Mouse (Mus musculus): Measurements from ENCODE around the gene Itga5. TPM values are rescaled to one million over a fixed set of nuclear protein-coding genes. Genes with fewer than 3 reads are reported as not detected.

Gene Itga5
- polyA plus RNA-seq, 1 experiment from 2014 or later: 41.3 TPM

DNA sequence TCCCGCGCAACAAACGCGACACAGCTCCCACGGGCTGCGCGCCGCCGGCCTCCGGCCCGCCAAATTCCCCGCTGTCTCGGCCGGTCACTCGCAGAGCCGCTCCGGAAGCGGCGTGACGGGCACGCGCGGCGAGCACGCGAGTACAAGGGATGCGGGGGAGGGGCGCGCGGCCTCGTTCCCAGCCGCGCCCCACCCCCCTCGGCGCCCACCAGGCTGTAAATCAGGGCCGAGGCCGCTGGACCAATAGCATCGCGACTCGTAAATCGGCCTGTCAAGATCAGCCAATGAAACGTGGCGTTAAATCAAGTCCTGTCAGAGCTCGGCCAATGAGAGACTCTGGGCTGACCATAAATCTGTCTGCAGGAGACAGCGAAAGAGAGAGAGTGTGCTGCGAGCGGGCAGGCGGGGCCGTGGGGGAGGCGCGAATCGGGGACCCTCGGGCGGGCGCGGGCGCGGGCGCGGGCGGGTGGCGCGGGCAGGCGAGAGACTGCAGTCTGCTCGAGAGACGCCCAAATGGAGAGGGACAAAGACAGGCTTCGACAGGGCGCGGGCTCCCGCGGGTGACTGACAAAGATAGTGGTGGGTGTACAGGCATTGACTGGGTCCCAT is 61.4 kb downstream of the Itga5 start:
- peak; percentile 92 for ATAC-seq (replicated peaks; ENCODE audit: low FRiP score)

DNA sequence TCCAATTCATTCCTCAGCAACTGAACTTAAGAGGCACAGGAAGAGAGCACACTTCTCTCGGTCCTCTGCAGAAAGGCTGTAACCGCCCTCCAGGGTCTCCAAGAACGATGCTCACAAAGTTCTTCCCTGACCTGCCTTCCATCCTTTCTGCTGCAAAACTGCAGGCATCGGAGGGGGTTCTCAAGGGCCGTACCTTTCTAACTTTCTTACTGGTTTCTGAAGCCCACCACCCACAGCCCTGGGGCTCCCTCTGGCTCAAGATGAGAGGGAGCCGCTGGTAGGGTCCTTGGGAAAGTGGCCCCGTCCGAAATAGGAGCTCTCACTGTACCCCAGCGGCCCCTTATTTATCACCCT is 62.0 kb downstream of the Itga5 start:
- no peaks in the 10 kb centered on the region for H3K36me3 ChIP-seq
- H3K27me3 ChIP-seq: no peaks in the 10 kb centered on the region
- H3K9ac ChIP-seq: peak overlapping the region; percentile 56
- WGBS: under 1% methylated on average over 9 of the region's 9 CpGs
- peak overlapping the region; percentile 67 for H3K4me2 ChIP-seq
- peak overlapping the region; percentile 48 for H3K4me3 ChIP-seq (replicated peaks)
- no peaks in the 10 kb centered on the region for H3K9me3 ChIP-seq (replicated peaks)
- peak; percentile 20 for ATAC-seq (replicated peaks; ENCODE audit: low FRiP score)
- peaks cover 94% of the 10 kb centered on the region for H3K4me1 ChIP-seq
- H3K27ac ChIP-seq: peak overlapping the region; percentile 98

More for the DNA sequence above, 61.4 kb downstream of the Itga5 start:
- H3K9me3 ChIP-seq (replicated peaks): no peaks in the 10 kb centered on the region
- WGBS: under 1% methylated on average over 68 of the region's 71 CpGs
- peak overlapping the region; percentile 77 for H3K4me2 ChIP-seq
- no peaks in the 10 kb centered on the region for H3K36me3 ChIP-seq
- H3K27ac ChIP-seq: peak overlapping the region; percentile 98
- peak overlapping the region; percentile 56 for H3K9ac ChIP-seq
- H3K4me1 ChIP-seq: peaks cover 93% of the 10 kb centered on the region
- H3K4me3 ChIP-seq (replicated peaks): peak overlapping the region; percentile 48
- no peaks in the 10 kb centered on the region for H3K27me3 ChIP-seq

DNA sequence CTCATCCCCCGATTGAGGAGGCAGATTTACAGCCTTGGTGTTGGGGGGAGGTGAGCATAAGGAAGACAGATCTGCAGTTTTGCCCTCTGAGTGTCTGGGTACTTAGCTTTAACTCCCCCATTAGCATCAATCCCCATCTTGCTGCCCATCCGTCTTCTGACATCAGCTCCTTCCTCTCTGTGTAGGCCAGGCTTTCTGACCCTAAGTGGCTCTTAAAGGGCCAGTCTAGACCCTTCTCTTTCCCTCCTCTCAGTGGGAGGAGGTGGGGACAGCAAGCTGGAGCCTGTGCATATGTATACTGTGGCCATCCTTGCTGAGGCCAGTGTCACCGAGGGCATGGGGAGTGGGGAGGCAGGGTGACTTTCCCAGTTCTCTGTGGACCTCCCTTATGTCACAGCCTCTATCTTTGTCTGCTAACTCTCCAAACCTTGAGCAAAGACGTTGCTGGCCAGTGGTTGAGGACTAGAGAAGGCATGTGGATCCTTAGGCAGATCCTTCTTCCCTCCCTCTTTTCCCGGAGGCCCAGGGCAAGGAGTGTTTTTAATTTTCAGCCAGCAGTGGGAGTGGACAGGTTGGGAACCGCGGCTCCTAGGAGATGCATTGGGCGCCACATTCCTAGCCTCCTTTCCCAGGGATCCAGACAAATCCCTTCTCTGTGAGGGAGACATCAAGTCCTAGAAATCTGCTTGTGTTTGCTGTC is 62.5 kb downstream of the Itga5 start:
- no peaks in the 10 kb centered on the region for H3K9me3 ChIP-seq (replicated peaks)
- H3K27me3 ChIP-seq: no peaks in the 10 kb centered on the region
- peak overlapping the region; percentile 56 for H3K9ac ChIP-seq
- peak overlapping the region; percentile 67 for H3K4me2 ChIP-seq
- peak; percentile 24 for ATAC-seq (replicated peaks; ENCODE audit: low FRiP score)
- peak overlapping the region; percentile 48 for H3K4me3 ChIP-seq (replicated peaks)
- H3K4me1 ChIP-seq: peaks cover 94% of the 10 kb centered on the region
- H3K36me3 ChIP-seq: no peaks in the 10 kb centered on the region
- 4% methylated on average over 8 of the region's 8 CpGs for WGBS
- peak overlapping the region; percentile 98 for H3K27ac ChIP-seq

DNA sequence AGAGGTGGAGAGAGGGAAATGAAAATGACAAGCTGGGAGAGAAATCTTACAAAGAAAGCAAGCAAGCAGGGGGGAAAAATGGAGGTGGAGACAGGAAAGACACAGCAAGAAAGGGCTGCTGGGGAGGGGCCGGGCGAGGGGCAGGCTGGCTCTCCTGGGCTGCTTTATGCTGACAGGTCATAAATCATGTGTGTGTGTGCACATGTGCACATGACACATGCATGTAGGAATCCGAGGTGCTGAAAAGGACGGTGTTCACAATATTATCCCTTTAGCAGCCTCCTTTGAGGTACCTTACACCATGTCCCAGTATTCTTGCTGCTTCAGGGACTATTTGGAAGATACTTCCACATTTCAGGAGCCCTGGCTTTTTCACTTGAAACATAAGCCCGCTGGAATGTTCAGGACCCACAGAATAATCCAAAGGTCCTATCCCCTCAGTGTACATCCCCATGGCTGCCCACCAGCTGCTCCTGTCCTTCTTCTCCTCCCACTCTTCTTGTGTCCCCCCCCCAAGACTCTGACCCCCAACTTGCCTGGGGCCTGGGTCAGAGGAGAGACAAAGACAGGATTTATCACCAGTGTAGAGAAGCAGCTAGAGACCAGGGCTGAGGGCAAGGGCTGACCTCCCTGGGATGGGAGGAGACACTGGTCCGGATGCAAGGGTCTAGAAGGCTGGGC is 64.1 kb downstream of the Itga5 start:
- 10% methylated on average over 6 of the region's 6 CpGs for WGBS
- peak overlapping the region; percentile 98 for H3K27ac ChIP-seq
- no peak for ATAC-seq (replicated peaks; ENCODE audit: low FRiP score)
- H3K4me1 ChIP-seq: peaks cover 94% of the 10 kb centered on the region
- H3K9me3 ChIP-seq (replicated peaks): no peaks in the 10 kb centered on the region
- no peak overlapping the region for H3K9ac ChIP-seq
- no peaks in the 10 kb centered on the region for H3K27me3 ChIP-seq
- peak overlapping the region; percentile 67; the same call in 1 of the 2 replicates for H3K4me2 ChIP-seq
- peaks cover 11% of the 10 kb centered on the region for H3K36me3 ChIP-seq
- H3K4me3 ChIP-seq (replicated peaks): no peak overlapping the region

DNA sequence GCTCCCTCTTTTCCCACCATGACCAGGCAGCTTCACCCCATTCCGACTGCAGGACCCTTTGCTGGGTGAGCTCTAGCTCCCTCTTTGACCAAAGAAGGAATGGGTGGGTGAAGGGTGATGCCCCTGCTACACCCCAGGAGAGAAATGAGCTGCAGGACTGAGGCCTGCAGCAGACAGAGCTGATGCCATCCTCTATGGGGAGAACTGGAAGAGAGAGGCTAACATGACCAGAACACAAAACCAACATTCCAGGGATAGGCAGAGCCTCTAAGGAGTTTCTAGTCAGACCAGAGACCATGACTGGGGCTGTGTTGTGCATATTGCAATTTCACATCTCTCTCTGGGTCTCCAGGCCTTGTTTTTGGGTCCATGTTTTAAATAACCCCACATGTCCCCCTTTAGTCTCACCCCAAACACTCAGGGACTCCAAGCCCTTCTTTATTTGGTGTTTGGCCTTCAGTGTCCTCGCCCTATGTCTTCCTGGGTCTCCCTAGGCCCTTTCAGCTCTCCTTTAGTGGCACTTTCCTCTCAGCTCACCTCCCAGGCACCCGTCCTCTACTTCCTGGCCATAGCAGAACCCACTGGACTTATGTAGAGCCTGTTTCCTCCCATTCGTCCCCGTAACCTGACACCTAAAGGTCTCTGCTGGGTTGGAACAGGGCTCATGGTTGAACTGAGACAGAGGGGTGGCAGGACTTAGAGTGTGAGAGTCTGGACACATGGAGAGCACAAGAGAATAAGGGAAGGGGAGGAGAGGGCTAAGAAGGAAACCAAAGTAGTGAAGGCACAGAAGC is 64.8 kb downstream of the Itga5 start:
- Histone ChIP-seq H3K36me3 (peaks cover 18% of the 10 kb centered on the region), H3K4me1 (peaks cover 94% of the 10 kb centered on the region), H3K27ac (peak overlapping the region; percentile 98), H3K9ac (no peak overlapping the region), H3K4me3 (replicated peaks) (no peak overlapping the region), H3K4me2 (peak overlapping the region; percentile 67; the same call in 1 of the 2 replicates), H3K27me3 (no peaks in the 10 kb centered on the region), H3K9me3 (replicated peaks) (no peaks in the 10 kb centered on the region)
- ATAC-seq (replicated peaks; ENCODE audit: low FRiP score): 0 out of 2 replicates have a peak, but pooled peaks have one; percentile 6
- WGBS: 17% methylated on average over 5 of the region's 5 CpGs

DNA sequence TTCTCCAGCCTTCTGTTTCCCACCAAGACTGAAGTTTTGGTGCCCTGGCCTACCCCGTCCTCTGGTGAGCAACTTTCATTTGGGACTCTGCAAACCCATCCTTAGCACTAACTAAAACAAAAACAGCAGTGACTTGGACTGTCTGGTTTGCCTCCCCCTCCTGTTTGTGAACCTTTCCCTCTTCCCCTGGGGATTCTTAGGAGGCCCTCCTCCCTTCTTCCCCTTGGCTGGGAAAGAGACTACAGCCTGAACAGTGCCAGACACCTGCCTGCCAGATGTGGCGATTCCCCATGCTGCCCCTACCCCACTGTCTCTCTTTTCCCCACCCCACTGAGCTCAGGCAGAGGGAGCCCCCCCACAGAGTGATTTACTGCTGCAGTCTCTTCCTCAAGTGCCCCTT is 65.5 kb downstream of the Itga5 start:
- WGBS: 10% methylated on average over 2 of the region's 2 CpGs
- Histone ChIP-seq H3K36me3 (peaks cover 24% of the 10 kb centered on the region), H3K9me3 (replicated peaks) (no peaks in the 10 kb centered on the region), H3K27me3 (no peaks in the 10 kb centered on the region), H3K9ac (0 out of 2 replicates have a peak overlapping the region, but pooled peaks have one; percentile 0), H3K4me2 (peak overlapping the region; percentile 49; the same call in 1 of the 2 replicates), H3K27ac (peak overlapping the region; percentile 98), H3K4me3 (replicated peaks) (no peak overlapping the region), H3K4me1 (peaks cover 94% of the 10 kb centered on the region)
- no peak for ATAC-seq (replicated peaks; ENCODE audit: low FRiP score)

DNA sequence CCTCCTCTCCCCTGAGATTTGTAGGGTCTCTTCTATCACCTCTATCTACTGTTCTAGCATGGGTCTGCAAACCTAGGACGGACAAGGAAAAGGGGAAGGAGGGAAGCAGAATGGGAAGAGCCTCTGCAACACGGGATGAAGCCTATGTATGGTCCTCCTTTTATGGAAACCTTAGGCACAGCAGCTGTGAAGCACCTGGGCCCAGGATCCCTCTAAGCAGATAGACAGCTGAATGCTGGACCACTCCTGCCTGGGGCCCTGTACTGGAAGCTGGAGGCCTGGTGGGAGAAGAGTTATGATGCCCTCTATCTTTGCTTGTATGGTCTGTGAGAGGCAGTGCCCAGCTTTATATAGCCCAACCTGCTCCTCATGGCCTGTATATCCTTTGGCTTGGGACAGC is 66.0 kb downstream of the Itga5 start:
- H3K4me1 ChIP-seq: peaks cover 94% of the 10 kb centered on the region
- no peaks in the 10 kb centered on the region for H3K27me3 ChIP-seq
- no peak for ATAC-seq (replicated peaks; ENCODE audit: low FRiP score)
- H3K4me3 ChIP-seq (replicated peaks): peak overlapping the region; percentile 20
- H3K36me3 ChIP-seq: peaks cover 24% of the 10 kb centered on the region
- WGBS: 14% methylated on average over 2 of the region's 2 CpGs
- peak overlapping the region; percentile 49 for H3K4me2 ChIP-seq
- peak overlapping the region; percentile 98 for H3K27ac ChIP-seq
- peak overlapping the region; percentile 0; the same call in 1 of the 2 replicates for H3K9ac ChIP-seq
- H3K9me3 ChIP-seq (replicated peaks): no peaks in the 10 kb centered on the region

DNA sequence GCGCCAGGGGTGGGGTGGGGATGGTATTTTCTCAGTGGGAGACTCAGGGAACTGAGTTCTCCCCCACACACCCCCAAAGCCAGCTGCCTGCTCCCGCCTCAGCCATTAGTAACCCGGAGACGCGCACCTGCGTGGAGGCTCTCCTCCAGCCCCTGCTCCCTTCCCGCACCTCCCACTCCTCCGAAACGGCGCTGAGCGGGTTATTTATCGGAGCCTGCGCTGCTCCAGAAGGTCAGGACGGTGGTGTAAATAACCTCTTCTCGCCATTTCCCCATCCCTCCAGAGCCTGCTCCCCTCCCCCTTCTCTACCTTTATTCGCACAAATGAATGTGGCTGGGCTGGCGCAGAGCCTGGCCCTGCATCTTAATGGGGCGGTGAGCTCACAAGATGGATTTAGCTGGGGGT is 66.5 kb downstream of the Itga5 start:
- H3K4me3 ChIP-seq (replicated peaks): peak overlapping the region; percentile 20
- H3K9me3 ChIP-seq (replicated peaks): no peaks in the 10 kb centered on the region
- peak overlapping the region; percentile 98 for H3K27ac ChIP-seq
- no peaks in the 10 kb centered on the region for H3K27me3 ChIP-seq
- H3K36me3 ChIP-seq: peaks cover 24% of the 10 kb centered on the region
- H3K4me2 ChIP-seq: peak overlapping the region; percentile 49
- H3K9ac ChIP-seq: peak overlapping the region; percentile 0; the same call in 1 of the 2 replicates
- peaks cover 97% of the 10 kb centered on the region for H3K4me1 ChIP-seq
- ATAC-seq (replicated peaks; ENCODE audit: low FRiP score): peak; percentile 10
- WGBS: 9% methylated on average over 18 of the region's 18 CpGs

DNA sequence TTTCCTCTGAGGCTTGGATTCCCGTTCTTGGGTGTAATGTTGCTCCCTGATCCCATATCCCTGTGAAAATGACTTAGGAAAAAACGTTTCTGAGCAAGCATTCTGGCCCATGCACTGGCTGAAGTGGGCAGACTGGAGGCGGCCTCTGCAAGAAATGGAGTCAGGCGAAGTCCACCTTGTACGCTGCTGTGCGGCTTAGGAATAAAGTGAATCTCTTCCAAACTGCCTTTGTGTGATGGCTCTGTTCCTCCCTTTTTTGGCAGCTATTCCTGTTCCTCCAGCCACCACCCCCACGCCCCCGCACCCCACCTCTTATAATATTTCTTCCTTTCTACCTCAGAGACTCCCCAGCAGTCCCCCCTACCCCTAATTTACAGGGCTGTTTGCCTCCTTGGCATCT is 66.9 kb downstream of the Itga5 start:
- no peaks in the 10 kb centered on the region for H3K27me3 ChIP-seq
- 31% methylated on average over 8 of the region's 8 CpGs for WGBS
- peak overlapping the region; percentile 98 for H3K27ac ChIP-seq
- H3K9me3 ChIP-seq (replicated peaks): no peaks in the 10 kb centered on the region
- H3K4me2 ChIP-seq: peak overlapping the region; percentile 49
- peak overlapping the region; percentile 0; the same call in 1 of the 2 replicates for H3K9ac ChIP-seq
- H3K36me3 ChIP-seq: peaks cover 24% of the 10 kb centered on the region
- peak overlapping the region; percentile 20 for H3K4me3 ChIP-seq (replicated peaks)
- peaks cover 95% of the 10 kb centered on the region for H3K4me1 ChIP-seq
- ATAC-seq (replicated peaks; ENCODE audit: low FRiP score): no peak

DNA sequence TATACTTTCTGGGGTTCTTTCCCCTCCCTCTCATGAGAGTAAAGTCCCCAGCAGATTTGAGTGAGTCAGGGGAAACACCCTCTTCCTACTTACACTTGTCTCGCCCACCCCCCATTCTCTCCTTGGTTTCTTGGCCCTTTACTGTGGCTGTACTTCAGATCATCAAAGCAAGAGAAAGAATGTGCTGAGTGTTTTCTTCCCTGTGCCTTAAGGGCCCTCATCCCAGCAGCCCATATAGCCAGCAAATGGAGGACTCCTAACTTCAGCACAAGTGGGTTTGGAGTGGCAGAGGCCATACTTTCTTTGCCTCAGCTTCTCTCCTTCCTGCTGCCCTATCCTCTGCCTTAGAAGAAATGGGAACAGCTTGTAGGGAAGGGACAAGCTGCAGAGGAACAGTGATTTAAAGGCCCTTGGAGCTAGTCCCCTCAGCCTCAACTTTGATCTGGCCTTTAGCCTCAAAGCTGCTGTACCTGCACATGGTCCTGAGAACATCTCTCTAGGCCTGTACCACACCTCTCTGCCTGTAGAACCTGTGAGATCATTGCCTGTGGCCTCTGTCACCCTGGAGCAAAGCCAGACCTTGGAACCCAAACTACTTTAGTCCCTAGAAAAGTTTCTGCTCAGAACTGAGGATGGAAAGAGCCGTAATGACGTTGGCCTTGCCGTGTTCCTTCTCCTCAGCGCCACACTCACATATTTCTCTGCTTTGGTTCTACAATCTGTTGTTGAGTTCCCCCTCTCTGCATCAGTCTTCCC is 67.5 kb downstream of the Itga5 start:
- no peaks in the 10 kb centered on the region for H3K27me3 ChIP-seq
- H3K4me2 ChIP-seq: 0 out of 2 replicates have a peak overlapping the region, but pooled peaks have one; percentile 49
- H3K4me3 ChIP-seq (replicated peaks): no peak overlapping the region
- ATAC-seq (replicated peaks; ENCODE audit: low FRiP score): no peak
- peaks cover 24% of the 10 kb centered on the region for H3K36me3 ChIP-seq
- no peak overlapping the region; the same call in 1 of the 2 replicates for H3K9ac ChIP-seq
- H3K4me1 ChIP-seq: peaks cover 89% of the 10 kb centered on the region
- WGBS: 55% methylated on average over 5 of the region's 5 CpGs
- H3K9me3 ChIP-seq (replicated peaks): no peaks in the 10 kb centered on the region
- peak overlapping the region; percentile 98 for H3K27ac ChIP-seq

DNA sequence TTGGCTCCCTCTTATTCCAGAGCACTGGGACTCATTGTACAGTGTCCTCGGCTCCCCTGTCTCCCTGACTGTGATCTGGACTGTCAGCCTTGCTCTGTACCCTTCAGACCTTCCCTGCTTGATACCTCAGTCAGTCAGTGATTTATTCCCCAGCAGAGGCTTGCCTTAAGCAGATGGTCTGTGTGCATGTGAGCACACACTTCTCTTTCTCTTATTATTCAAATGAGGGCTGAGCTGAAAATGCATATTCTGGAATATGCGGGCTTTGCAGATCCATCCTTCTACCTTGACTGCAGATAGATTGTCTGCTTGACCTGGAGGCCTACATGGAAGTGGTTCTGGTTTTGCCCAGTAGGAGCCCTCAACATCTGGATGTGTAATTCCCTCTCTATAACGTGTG is 68.5 kb downstream of the Itga5 start:
- 0 out of 2 replicates have a peak overlapping the region, but pooled peaks have one; percentile 2 for H3K9ac ChIP-seq
- peak overlapping the region; percentile 19; the same call in 1 of the 2 replicates for H3K4me2 ChIP-seq
- no peaks in the 10 kb centered on the region for H3K27me3 ChIP-seq
- no peak for ATAC-seq (replicated peaks; ENCODE audit: low FRiP score)
- peaks cover 34% of the 10 kb centered on the region for H3K36me3 ChIP-seq
- H3K9me3 ChIP-seq (replicated peaks): no peaks in the 10 kb centered on the region
- H3K4me3 ChIP-seq (replicated peaks): 0 out of 2 replicates have a peak overlapping the region, but pooled peaks have one; percentile 4
- peak overlapping the region; percentile 98 for H3K27ac ChIP-seq
- peaks cover 79% of the 10 kb centered on the region for H3K4me1 ChIP-seq
- whole genome bisulfite sequencing: 59% methylated on average over 3 of the region's 3 CpGs

Data from kidney, embryonic 15.5 days (tissue).